Mouse (Mus musculus) stomach, postnatal 0 days (tissue): ENCODE results near the gene Gramd2. TPM values are rescaled to one million over a fixed set of nuclear protein-coding genes. Genes with fewer than 3 reads are reported as not detected.

Experiments used
- polyA plus RNA-seq: library from polyadenylated mRNA; unstranded; fragments of >200 nt; fragmentation: Nextera tagmentation; extraction: Ambion mirVana; gene quantifications from 2 replicates; pipeline ENCODE4 v1.2.1, GENCODE M21; 2015

Gramd2 gene
- polyA plus RNA-seq, 1 experiment from 2014 or later: 5.9 TPM

Other genes starting within 250 kb of the Gramd2 start
- 4.9 and 8.1 TPM in 2 replicates for gene Arih1, start 193.5 kb upstream of the Gramd2 start, polyA plus RNA-seq
- 39.2 and 42.3 TPM in 2 replicates for gene Hexa, start 140.6 kb upstream of the Gramd2 start, polyA plus RNA-seq
- 0.25 and 0.59 TPM in 2 replicates for gene Tmem202, start 140.3 kb upstream of the Gramd2 start, polyA plus RNA-seq
- gene Celf6, start 102.2 kb upstream of the Gramd2 start, polyA plus RNA-seq: 4.5 and 4.8 TPM in 2 replicates
- 13.3 and 14.9 TPM in 2 replicates for gene Parp6, start 62.9 kb upstream of the Gramd2 start, polyA plus RNA-seq
- 472 and 500 TPM in 2 replicates for gene Pkm, start 23.8 kb upstream of the Gramd2 start, polyA plus RNA-seq
- gene Senp8, start 70.6 kb downstream of the Gramd2 start, polyA plus RNA-seq: 4.2 and 4.3 TPM in 2 replicates
- gene Myo9a, start 70.8 kb downstream of the Gramd2 start, polyA plus RNA-seq: 3.8 and 4.0 TPM in 2 replicates